Mouse (Mus musculus): ENCODE data around the gene Rnf216. TPM values are rescaled to one million over a fixed set of nuclear protein-coding genes. Genes with fewer than 3 reads are reported as not detected.

Rnf216 gene
- polyA plus RNA-seq, 1 experiment from 2014 or later = 16.9 TPM

DNA sequence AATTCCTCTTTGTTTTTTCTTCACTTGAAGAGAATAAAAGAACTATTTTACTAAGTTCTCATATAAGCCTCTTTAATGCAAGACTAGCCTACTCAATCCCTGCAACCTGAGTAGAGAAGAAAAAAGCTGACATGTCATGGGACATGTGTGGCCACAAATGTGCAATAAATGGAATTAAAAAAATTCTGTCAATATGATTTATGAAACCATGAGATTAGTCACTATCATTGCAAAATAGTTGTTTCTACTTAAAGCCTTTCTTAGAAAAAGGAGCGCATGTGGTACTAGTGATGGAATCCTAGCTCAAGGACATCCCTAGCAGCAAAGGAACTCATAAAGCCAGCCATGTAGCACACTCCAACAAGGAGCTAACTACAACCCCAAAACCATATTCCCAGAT lies 33.0 kb downstream of the Rnf216 start:
- no peak overlapping the region for H3K27ac ChIP-seq (ENCODE audit: low read depth, low read length)
- 100% methylated on average over 1 of the region's 1 CpGs for WGBS
- peaks cover 69% of the 10 kb centered on the region for H3K36me3 ChIP-seq (ENCODE audit: control insufficient read depth, insufficient read depth)

DNA sequence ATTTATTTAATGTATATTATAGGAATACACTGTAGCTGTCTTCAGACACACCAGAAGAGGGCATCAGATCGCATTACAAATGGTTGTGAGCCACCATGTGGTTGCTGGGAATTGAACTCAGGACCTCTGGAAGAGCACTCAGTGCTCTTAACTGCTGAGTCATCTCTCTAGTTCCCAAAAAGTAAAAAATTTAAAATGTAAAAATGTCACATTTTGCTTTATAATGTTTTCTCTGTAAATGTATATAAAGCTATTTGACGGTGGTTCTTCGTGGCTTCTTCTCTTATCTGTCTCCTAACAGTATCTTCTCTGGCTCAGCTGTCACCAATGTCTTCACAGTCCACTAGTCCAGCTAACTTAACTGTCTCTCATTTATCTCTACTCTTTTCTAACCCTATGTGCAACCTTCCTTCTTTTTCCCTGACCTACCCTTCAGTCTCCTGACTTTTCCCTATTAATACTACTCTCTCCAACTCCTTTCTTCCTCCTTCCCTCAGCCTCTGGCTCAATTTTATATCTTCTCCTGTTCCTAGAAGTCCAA lies 36.1 kb downstream of the Rnf216 start:
- H3K9ac ChIP-seq (ENCODE audit: low read depth, low read length) = no peak overlapping the region
- H3K4me2 ChIP-seq (replicated peaks; ENCODE audit: low read depth) = no peak overlapping the region
- no peaks in the 10 kb centered on the region for H3K4me1 ChIP-seq (replicated peaks; ENCODE audit: control insufficient read depth, insufficient read depth, low read length)
- peaks cover 69% of the 10 kb centered on the region for H3K36me3 ChIP-seq (ENCODE audit: control insufficient read depth, insufficient read depth)
- H3K27ac ChIP-seq (ENCODE audit: low read depth, low read length) = no peak overlapping the region
- no peak for TF ChIP-seq CTCF (IDR thresholded peaks at IDR 0.05; ENCODE audit: low read depth)
- 86% methylated on average over 3 of the region's 3 CpGs for WGBS
- no peak overlapping the region for H3K4me3 ChIP-seq (ENCODE audit: low read depth, low read length)
- no peaks in the 10 kb centered on the region for H3K9me3 ChIP-seq (ENCODE audit: control insufficient read depth)
- no peaks in the 10 kb centered on the region for H3K27me3 ChIP-seq (replicated peaks; ENCODE audit: control insufficient read depth, insufficient read depth, low read length)
- no peak for ATAC-seq

More for the DNA sequence above, 33.0 kb downstream of the Rnf216 start:
- H3K27me3 ChIP-seq (replicated peaks; ENCODE audit: control insufficient read depth, insufficient read depth, low read length) = no peaks in the 10 kb centered on the region
- H3K4me3 ChIP-seq (ENCODE audit: low read depth, low read length) = no peak overlapping the region
- ATAC-seq = no peak
- no peak overlapping the region for H3K9ac ChIP-seq (ENCODE audit: low read depth, low read length)
- no peaks in the 10 kb centered on the region for H3K4me1 ChIP-seq (replicated peaks; ENCODE audit: control insufficient read depth, insufficient read depth, low read length)
- H3K4me2 ChIP-seq (replicated peaks; ENCODE audit: low read depth) = no peak overlapping the region
- no peaks in the 10 kb centered on the region for H3K9me3 ChIP-seq (ENCODE audit: control insufficient read depth)
- TF ChIP-seq CTCF (IDR thresholded peaks at IDR 0.05; ENCODE audit: low read depth) = no peak

DNA sequence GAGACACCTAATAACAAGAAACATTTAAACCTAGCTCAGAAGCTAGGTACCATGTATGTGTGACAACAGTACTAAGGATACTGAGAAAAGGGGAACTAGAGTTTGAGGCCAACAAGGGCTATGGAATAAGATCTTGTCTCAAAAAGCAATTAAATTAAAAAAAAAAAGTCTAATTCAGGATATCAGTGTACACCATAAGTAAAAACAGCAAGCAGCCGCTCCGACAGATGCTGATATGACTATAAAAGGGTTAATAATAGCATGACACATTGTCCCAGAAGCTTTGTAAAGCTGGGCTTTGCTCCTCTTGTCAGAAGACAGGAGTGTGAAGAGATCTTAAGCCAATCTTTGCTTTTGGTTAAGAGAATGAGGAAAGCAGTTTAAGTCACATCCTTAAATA lies 36.8 kb downstream of the Rnf216 start:
- no peak overlapping the region for H3K9ac ChIP-seq (ENCODE audit: low read depth, low read length)
- no peak for ATAC-seq
- H3K27me3 ChIP-seq (replicated peaks; ENCODE audit: control insufficient read depth, insufficient read depth, low read length) = no peaks in the 10 kb centered on the region
- no peak for TF ChIP-seq CTCF (IDR thresholded peaks at IDR 0.05; ENCODE audit: low read depth)
- no peaks in the 10 kb centered on the region for H3K9me3 ChIP-seq (ENCODE audit: control insufficient read depth)
- no peaks in the 10 kb centered on the region for H3K4me1 ChIP-seq (replicated peaks; ENCODE audit: control insufficient read depth, insufficient read depth, low read length)
- H3K27ac ChIP-seq (ENCODE audit: low read depth, low read length) = no peak overlapping the region
- 98% methylated on average over 2 of the region's 2 CpGs for WGBS
- no peak overlapping the region for H3K4me2 ChIP-seq (replicated peaks; ENCODE audit: low read depth)
- peaks cover 66% of the 10 kb centered on the region for H3K36me3 ChIP-seq (ENCODE audit: control insufficient read depth, insufficient read depth)
- H3K4me3 ChIP-seq (ENCODE audit: low read depth, low read length) = no peak overlapping the region

DNA sequence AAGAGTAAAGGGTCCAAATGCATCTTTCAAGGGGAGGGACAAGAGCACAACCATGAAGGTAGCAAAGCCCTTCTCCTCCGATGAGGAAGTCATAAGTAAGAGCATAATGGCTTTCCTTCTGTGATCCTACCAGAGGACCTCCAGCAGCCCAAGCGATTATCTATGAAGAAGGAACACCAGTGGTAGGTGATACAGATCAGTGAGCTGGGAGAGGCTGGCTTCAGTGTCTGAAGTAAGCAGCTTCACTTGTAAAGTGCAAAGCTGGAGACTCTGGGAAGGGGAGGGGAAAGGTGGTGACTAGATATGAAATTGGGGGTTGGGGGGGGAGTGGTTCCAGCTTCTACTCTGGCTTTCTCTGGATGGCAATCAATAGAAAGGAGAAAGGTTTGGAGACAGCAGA lies 43.7 kb downstream of the Rnf216 start:
- Histone ChIP-seq H3K9me3 (ENCODE audit: control insufficient read depth) (no peaks in the 10 kb centered on the region), H3K27me3 (replicated peaks; ENCODE audit: control insufficient read depth, insufficient read depth, low read length) (no peaks in the 10 kb centered on the region), H3K9ac (ENCODE audit: low read depth, low read length) (no peak overlapping the region), H3K4me3 (ENCODE audit: low read depth, low read length) (no peak overlapping the region), H3K36me3 (ENCODE audit: control insufficient read depth, insufficient read depth) (peaks cover 48% of the 10 kb centered on the region), H3K4me2 (replicated peaks; ENCODE audit: low read depth) (no peak overlapping the region), H3K27ac (ENCODE audit: low read depth, low read length) (no peak overlapping the region), H3K4me1 (replicated peaks; ENCODE audit: control insufficient read depth, insufficient read depth, low read length) (no peaks in the 10 kb centered on the region)
- ATAC-seq = no peak
- TF ChIP-seq CTCF (IDR thresholded peaks at IDR 0.05; ENCODE audit: low read depth) = no peak
- 90% methylated on average over 2 of the region's 2 CpGs for WGBS

DNA sequence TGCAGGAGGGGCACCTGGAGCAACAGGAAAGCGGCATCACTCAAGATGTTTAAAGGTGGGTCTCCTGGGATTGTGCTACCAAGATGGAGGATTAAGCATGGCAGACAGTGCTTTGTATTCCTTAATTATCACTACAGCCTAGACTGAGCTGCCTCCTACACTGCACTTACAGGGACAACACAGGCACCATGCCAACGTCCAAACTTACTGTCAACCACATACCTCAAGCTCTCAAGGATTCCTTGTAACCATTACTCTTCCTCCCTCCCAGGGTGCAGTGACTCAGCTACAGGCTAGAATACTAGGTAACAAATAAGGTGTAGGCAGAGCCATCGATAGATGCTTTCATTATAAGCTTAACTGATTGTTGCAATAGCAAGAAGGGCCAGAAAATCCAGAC lies 44.4 kb downstream of the Rnf216 start:
- no peak for TF ChIP-seq CTCF (IDR thresholded peaks at IDR 0.05; ENCODE audit: low read depth)
- H3K27me3 ChIP-seq (replicated peaks; ENCODE audit: control insufficient read depth, insufficient read depth, low read length) = no peaks in the 10 kb centered on the region
- 80% methylated on average over 3 of the region's 3 CpGs for WGBS
- H3K9ac ChIP-seq (ENCODE audit: low read depth, low read length) = no peak overlapping the region
- no peak overlapping the region for H3K27ac ChIP-seq (ENCODE audit: low read depth, low read length)
- H3K4me2 ChIP-seq (replicated peaks; ENCODE audit: low read depth) = no peak overlapping the region
- H3K4me3 ChIP-seq (ENCODE audit: low read depth, low read length) = no peak overlapping the region
- H3K36me3 ChIP-seq (ENCODE audit: control insufficient read depth, insufficient read depth) = peaks cover 41% of the 10 kb centered on the region
- no peaks in the 10 kb centered on the region for H3K4me1 ChIP-seq (replicated peaks; ENCODE audit: control insufficient read depth, insufficient read depth, low read length)
- no peak for ATAC-seq
- H3K9me3 ChIP-seq (ENCODE audit: control insufficient read depth) = no peaks in the 10 kb centered on the region

DNA sequence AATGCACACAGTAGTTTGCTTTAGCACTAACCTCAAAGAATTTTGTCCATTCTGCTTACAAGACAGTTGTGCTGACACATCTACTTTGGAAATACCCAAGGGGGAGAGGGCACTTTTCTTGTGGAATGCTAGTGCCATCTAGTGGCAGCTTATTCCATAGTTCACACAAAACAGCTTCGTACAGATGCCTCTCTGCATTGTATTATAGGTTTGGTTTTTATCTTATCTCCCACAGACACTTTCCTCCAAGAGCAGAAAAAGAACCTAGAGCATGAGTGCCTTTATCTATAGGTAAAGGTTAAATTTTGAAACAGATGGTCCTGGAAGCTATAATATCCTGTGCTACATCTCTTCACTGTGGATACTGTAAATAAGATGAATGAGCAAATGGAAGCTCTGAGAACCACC lies 46.2 kb downstream of the Rnf216 start:
- ATAC-seq = no peak
- Histone ChIP-seq H3K27ac (ENCODE audit: low read depth, low read length) (no peak overlapping the region), H3K4me3 (ENCODE audit: low read depth, low read length) (no peak overlapping the region), H3K36me3 (ENCODE audit: control insufficient read depth, insufficient read depth) (peaks cover 43% of the 10 kb centered on the region), H3K4me2 (replicated peaks; ENCODE audit: low read depth) (no peak overlapping the region), H3K4me1 (replicated peaks; ENCODE audit: control insufficient read depth, insufficient read depth, low read length) (no peaks in the 10 kb centered on the region), H3K9me3 (ENCODE audit: control insufficient read depth) (no peaks in the 10 kb centered on the region), H3K9ac (ENCODE audit: low read depth, low read length) (no peak overlapping the region), H3K27me3 (replicated peaks; ENCODE audit: control insufficient read depth, insufficient read depth, low read length) (no peaks in the 10 kb centered on the region)
- peak; percentile 94 for TF ChIP-seq CTCF (IDR thresholded peaks at IDR 0.05; ENCODE audit: low read depth)
- WGBS = 10% methylated on average over 1 of the region's 1 CpGs

DNA sequence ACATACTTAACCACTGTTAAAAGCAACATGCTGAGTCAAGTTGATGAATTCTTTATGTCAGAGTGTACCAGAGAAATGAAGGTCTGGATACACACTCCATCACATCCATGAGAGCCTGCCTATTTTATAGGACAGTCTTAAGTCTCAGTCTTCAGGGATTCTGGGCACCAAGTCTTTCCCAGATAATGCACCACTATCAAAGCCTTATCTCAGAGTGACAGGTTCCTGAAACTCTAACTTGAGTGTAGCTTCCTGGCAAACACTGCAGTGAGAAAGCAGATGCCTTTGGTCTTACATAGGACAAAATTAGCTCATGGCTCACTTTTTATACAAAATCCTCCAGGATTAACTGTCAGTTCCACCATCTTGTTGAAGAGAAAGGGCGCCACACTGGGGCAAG lies 46.7 kb downstream of the Rnf216 start:
- no peak overlapping the region for H3K4me3 ChIP-seq (ENCODE audit: low read depth, low read length)
- ATAC-seq = no peak
- TF ChIP-seq CTCF (IDR thresholded peaks at IDR 0.05; ENCODE audit: low read depth) = no peak
- H3K36me3 ChIP-seq (ENCODE audit: control insufficient read depth, insufficient read depth) = peaks cover 47% of the 10 kb centered on the region
- no peaks in the 10 kb centered on the region for H3K4me1 ChIP-seq (replicated peaks; ENCODE audit: control insufficient read depth, insufficient read depth, low read length)
- H3K9me3 ChIP-seq (ENCODE audit: control insufficient read depth) = no peaks in the 10 kb centered on the region
- no peak overlapping the region for H3K4me2 ChIP-seq (replicated peaks; ENCODE audit: low read depth)
- no peaks in the 10 kb centered on the region for H3K27me3 ChIP-seq (replicated peaks; ENCODE audit: control insufficient read depth, insufficient read depth, low read length)
- WGBS = 96% methylated on average over 1 of the region's 1 CpGs
- no peak overlapping the region for H3K27ac ChIP-seq (ENCODE audit: low read depth, low read length)
- no peak overlapping the region for H3K9ac ChIP-seq (ENCODE audit: low read depth, low read length)
